Mouse (Mus musculus) splenic B cell, adult 2 months (primary cell): ENCODE results near the gene Mpdz.

ENCODE experiments used
- DNase-seq: peaks from one replicate; pipeline ENCODE4 v3.0.0-alpha.2; 2011; ENCODE audit warnings: low read depth, low spot score
- H3K27me3 ChIP-seq: 2 replicates; pipeline ENCODE4 v1.6.1; 2012; ENCODE audit warnings: mild to moderate bottlenecking, low read length, moderate library complexity, mixed read lengths; ENCODE audit not compliant: control insufficient read depth, poor library complexity, insufficient read depth, severe bottlenecking
- H3K36me3 ChIP-seq: 2 replicates; pipeline ENCODE4 v1.6.1; 2012; ENCODE audit warnings: mild to moderate bottlenecking, low read length, moderate library complexity, mixed read lengths; ENCODE audit not compliant: control insufficient read depth, poor library complexity, insufficient read depth, severe bottlenecking

Mpdz gene

GRCm38 (mm10) chr4:81442078-81442981, at the start of gene Mpdz:
Gene Mpdz (minus strand): TSS chr4:81442815.
- no peak for DNase-seq
- Histone ChIP-seq H3K27me3 (no peaks in the 10 kb centered on the region), H3K36me3 (no peaks in the 10 kb centered on the region)

GRCm38 (mm10) chr4:81490556-81490955, 47.9 kb upstream of the Mpdz start:
- DNase-seq: no peak
- Histone ChIP-seq H3K36me3 (no peaks in the 10 kb centered on the region), H3K27me3 (no peaks in the 10 kb centered on the region)

GRCm38 (mm10) chr4:81484603-81485002, 42.0 kb upstream of the Mpdz start:
- no peak for DNase-seq

GRCm38 (mm10) chr4:81483887-81484602, 41.4 kb upstream of the Mpdz start:
- DNase-seq: no peak
- H3K36me3 ChIP-seq: no peaks in the 10 kb centered on the region

More at GRCm38 (mm10) chr4:81484603-81485002, 42.0 kb upstream of the Mpdz start:
- no peaks in the 10 kb centered on the region for H3K36me3 ChIP-seq
- no peaks in the 10 kb centered on the region for H3K27me3 ChIP-seq

GRCm38 (mm10) chr4:81483159-81483558, 40.5 kb upstream of the Mpdz start:
- Histone ChIP-seq H3K36me3 (no peaks in the 10 kb centered on the region), H3K27me3 (no peaks in the 10 kb centered on the region)
- no peak for DNase-seq

More at GRCm38 (mm10) chr4:81483887-81484602, 41.4 kb upstream of the Mpdz start:
- no peaks in the 10 kb centered on the region for H3K27me3 ChIP-seq

- Histone ChIP-seq H3K27me3 (no peaks in the 10 kb centered on the region), H3K36me3 (no peaks in the 10 kb centered on the region)
- no peak for DNase-seq
Observed at GRCm38 (mm10) chr4:81466821-81467220, 24.2 kb upstream of the Mpdz start.

GRCm38 (mm10) chr4:81465172-81465571, 22.6 kb upstream of the Mpdz start:
- DNase-seq: no peak

GRCm38 (mm10) chr4:81462253-81462652, 19.6 kb upstream of the Mpdz start:
- no peak for DNase-seq
- H3K27me3 ChIP-seq: no peaks in the 10 kb centered on the region
- H3K36me3 ChIP-seq: no peaks in the 10 kb centered on the region

More at GRCm38 (mm10) chr4:81465172-81465571, 22.6 kb upstream of the Mpdz start:
- no peaks in the 10 kb centered on the region for H3K36me3 ChIP-seq
- no peaks in the 10 kb centered on the region for H3K27me3 ChIP-seq

- no peaks in the 10 kb centered on the region for H3K27me3 ChIP-seq
- H3K36me3 ChIP-seq: no peaks in the 10 kb centered on the region
- no peak for DNase-seq
Observed at GRCm38 (mm10) chr4:81458921-81459320, 16.3 kb upstream of the Mpdz start.

GRCm38 (mm10) chr4:81453806-81454205, 11.2 kb upstream of the Mpdz start:
- no peaks in the 10 kb centered on the region for H3K36me3 ChIP-seq
- DNase-seq: no peak
- no peaks in the 10 kb centered on the region for H3K27me3 ChIP-seq

- H3K36me3 ChIP-seq: no peaks in the 10 kb centered on the region
- no peaks in the 10 kb centered on the region for H3K27me3 ChIP-seq
- DNase-seq: no peak
Observed at GRCm38 (mm10) chr4:81452183-81452582, 9.6 kb upstream of the Mpdz start.

- no peaks in the 10 kb centered on the region for H3K27me3 ChIP-seq
- H3K36me3 ChIP-seq: no peaks in the 10 kb centered on the region
- no peak for DNase-seq
Observed at GRCm38 (mm10) chr4:81449413-81449812, 6.8 kb upstream of the Mpdz start.

- Histone ChIP-seq H3K36me3 (no peaks in the 10 kb centered on the region), H3K27me3 (no peaks in the 10 kb centered on the region)
- DNase-seq: no peak
Observed at GRCm38 (mm10) chr4:81443566-81443965, 951 bp upstream of the Mpdz start.

- no peaks in the 10 kb centered on the region for H3K27me3 ChIP-seq
- no peaks in the 10 kb centered on the region for H3K36me3 ChIP-seq
- DNase-seq: no peak
Observed at GRCm38 (mm10) chr4:81433961-81434360, 8.7 kb downstream of the Mpdz start.

GRCm38 (mm10) chr4:81430826-81431225, 11.8 kb downstream of the Mpdz start:
- no peaks in the 10 kb centered on the region for H3K36me3 ChIP-seq
- DNase-seq: no peak
- no peaks in the 10 kb centered on the region for H3K27me3 ChIP-seq
